Mouse (Mus musculus) embryonic facial prominence, embryonic 12.5 days (tissue): Measurements from ENCODE around the gene Poc1a. TPM values are rescaled to one million over a fixed set of nuclear protein-coding genes. Genes with fewer than 3 reads are reported as not detected.

Experiments used
- ATAC-seq: fragments of 200-750 bp; cut with Nextera tagmentation; 2 replicates; pipeline ENCODE4 v1.8.0; 2017; ENCODE audit not compliant: insufficient number of reproducible peaks, insufficient read depth, low FRiP score, low TSS enrichment
- H3K27ac ChIP-seq: fragments of 300-500 bp; sonication (generic); 2 replicates; pipeline ENCODE4 v1.5.1; 2016; ENCODE audit warnings: mild to moderate bottlenecking
- H3K27me3 ChIP-seq: fragments of 300-500 bp; sonication (generic); 2 replicates; pipeline ENCODE4 v1.6.1; 2016; ENCODE audit warnings: mild to moderate bottlenecking, moderate library complexity
- H3K36me3 ChIP-seq: fragments of 300-500 bp; sonication (generic); 2 replicates; pipeline ENCODE4 v1.6.1; 2016; ENCODE audit warnings: mild to moderate bottlenecking
- H3K4me1 ChIP-seq: fragments of 300-500 bp; sonication (generic); 2 replicates; pipeline ENCODE4 v1.6.1; 2016
- H3K4me2 ChIP-seq: fragments of 300-500 bp; sonication (generic); replicated peaks from 2 replicates; pipeline ENCODE4 v1.6.1; 2016; ENCODE audit warnings: mild to moderate bottlenecking, moderate library complexity
- H3K4me3 ChIP-seq: fragments of 300-500 bp; sonication (generic); 2 replicates; pipeline ENCODE4 v1.5.1; 2016; ENCODE audit warnings: mild to moderate bottlenecking
- H3K9ac ChIP-seq: fragments of 300-500 bp; sonication (generic); 2 replicates; pipeline ENCODE4 v1.6.1; 2016; ENCODE audit warnings: mild to moderate bottlenecking, moderate library complexity
- H3K9me3 ChIP-seq: fragments of 300-500 bp; sonication (generic); 2 replicates; pipeline ENCODE4 v1.6.1; 2016; ENCODE audit warnings: mild to moderate bottlenecking, moderate library complexity
- WGBS: fragments of 180-500 bp; shearing (Covaris S2); methylation state at CpG from one replicate; pipeline ENCODE4 v1.1.7; 2016; 5-methylcytosine and 5-hydroxymethylcytosine counted together
- polyA plus RNA-seq: library from polyadenylated mRNA; unstranded; fragments of >200 nt; fragmentation: Nextera tagmentation; extraction: Ambion mirVana; gene quantifications from 2 replicates; pipeline ENCODE4 v1.2.1, GENCODE M21; 2016

Poc1a gene
- polyA plus RNA-seq, 1 experiment from 2014 or later = 27.9 TPM

DNA sequence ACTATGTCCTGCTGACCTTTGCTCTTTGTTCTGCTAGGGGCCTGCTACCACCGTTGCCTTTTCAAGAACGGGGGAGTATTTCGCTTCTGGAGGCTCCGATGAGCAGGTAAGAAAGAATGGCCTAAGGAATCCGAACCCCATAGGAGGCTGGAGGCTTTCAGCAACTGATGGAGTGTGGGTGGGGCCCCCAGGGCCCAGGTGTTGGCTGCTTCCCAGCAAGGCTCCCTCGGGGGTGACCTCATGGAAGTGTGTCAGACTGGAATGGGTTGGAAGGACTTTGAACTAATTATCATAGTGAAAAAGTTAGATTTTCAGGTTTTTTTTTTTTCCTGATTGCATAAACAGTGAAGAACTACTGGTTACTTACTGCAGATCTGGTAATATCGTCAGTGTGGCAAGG lies 24.4 kb downstream of the Poc1a start:
- H3K36me3 ChIP-seq = peaks cover 7% of the 10 kb centered on the region
- H3K4me3 ChIP-seq = no peak overlapping the region
- H3K27me3 ChIP-seq = no peaks in the 10 kb centered on the region
- no peak overlapping the region for H3K9ac ChIP-seq
- no peak overlapping the region for H3K4me2 ChIP-seq
- 74% methylated on average over 7 of the region's 7 CpGs for WGBS
- H3K4me1 ChIP-seq = no peaks in the 10 kb centered on the region; the same call in 1 of the 2 replicates
- H3K27ac ChIP-seq = no peak overlapping the region
- no peak for ATAC-seq
- no peaks in the 10 kb centered on the region for H3K9me3 ChIP-seq

DNA sequence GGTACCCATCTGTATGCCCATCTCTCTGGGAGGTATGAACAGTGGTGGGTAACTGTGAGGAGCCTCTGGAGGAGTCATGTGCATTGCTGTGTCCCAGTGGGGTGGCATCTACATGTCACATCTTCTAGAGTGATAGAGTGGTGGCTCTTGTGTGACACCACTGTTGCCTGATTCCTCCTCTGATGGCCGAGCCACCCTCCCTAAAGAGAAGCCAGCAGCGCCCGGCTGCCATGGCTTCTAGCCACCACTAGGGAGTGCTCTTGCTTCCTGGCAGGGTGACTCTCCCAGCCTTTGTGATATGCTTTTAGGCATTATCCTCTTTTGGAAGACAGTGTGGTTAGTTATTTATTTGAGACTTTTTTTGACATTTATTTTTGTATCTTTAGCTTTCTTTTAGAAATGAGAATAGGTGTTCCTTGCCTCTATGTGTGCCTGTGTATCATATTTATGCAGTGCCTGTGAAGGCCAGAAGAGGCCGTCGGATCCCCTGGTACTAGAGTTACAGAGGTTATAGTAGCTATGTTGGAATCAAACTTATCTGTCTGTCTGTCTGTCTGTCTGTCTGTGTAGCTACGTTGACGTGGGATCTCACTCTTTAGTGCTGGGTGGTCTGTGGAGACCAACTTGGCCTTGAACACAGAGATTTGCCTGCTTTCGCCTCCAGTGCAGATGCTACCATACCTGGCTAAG lies 25.9 kb downstream of the Poc1a start:
- no peaks in the 10 kb centered on the region for H3K27me3 ChIP-seq
- H3K36me3 ChIP-seq = peaks cover 10% of the 10 kb centered on the region
- no peak for ATAC-seq
- no peak overlapping the region for H3K9ac ChIP-seq
- H3K9me3 ChIP-seq = no peaks in the 10 kb centered on the region
- no peaks in the 10 kb centered on the region for H3K4me1 ChIP-seq
- WGBS = 44% methylated on average over 8 of the region's 8 CpGs
- no peak overlapping the region for H3K4me2 ChIP-seq
- no peak overlapping the region for H3K27ac ChIP-seq
- H3K4me3 ChIP-seq = no peak overlapping the region

DNA sequence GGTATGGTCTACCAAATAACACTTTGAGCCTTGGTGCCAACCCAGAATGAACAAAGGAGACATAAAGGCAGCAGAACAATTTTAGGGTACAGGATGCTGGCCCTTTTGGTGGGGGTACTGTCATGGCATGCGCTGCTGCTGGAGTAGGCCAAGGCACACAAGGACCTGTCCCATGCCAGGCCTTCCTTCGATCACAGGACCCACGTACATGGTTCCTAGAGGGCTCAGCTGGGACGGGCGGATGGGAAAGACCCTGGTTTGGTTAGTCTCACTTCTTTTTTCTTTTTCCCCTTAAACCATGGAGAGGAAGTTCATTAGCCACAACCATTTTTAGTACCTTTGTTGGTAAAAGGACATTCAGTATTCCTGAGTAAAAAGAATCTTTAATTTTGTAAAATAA lies 27.3 kb downstream of the Poc1a start:
- 89% methylated on average over 5 of the region's 5 CpGs for WGBS
- no peak overlapping the region for H3K27ac ChIP-seq
- H3K4me1 ChIP-seq = no peaks in the 10 kb centered on the region
- no peaks in the 10 kb centered on the region for H3K9me3 ChIP-seq
- no peak overlapping the region for H3K4me3 ChIP-seq
- no peak overlapping the region for H3K9ac ChIP-seq
- ATAC-seq = no peak
- H3K27me3 ChIP-seq = no peaks in the 10 kb centered on the region
- H3K4me2 ChIP-seq = no peak overlapping the region
- peaks cover 10% of the 10 kb centered on the region for H3K36me3 ChIP-seq

DNA sequence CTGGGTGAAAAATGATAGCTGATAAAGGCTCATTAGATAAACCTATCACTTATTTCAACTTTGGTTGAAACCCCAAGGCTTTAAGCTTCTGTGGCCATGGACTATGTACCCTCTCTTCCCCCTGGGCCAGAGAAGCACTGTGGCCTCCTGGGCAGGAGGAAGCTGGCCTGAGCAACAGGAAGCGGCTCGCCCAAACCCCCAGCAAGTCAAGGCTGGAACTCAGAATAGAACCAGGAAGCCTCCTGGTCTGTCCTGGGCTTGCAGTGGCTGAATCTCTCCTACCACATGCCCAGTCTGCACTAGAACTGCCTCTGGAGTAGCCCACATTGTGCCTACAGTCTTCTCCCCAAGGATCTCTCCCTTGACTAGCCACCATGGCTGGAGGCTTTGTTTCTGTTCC lies 27.7 kb downstream of the Poc1a start:
- Histone ChIP-seq H3K4me2 (no peak overlapping the region), H3K27ac (0 out of 2 replicates have a peak overlapping the region, but pooled peaks have one; percentile 33), H3K4me3 (no peak overlapping the region), H3K9ac (no peak overlapping the region), H3K27me3 (no peaks in the 10 kb centered on the region), H3K36me3 (peaks cover 10% of the 10 kb centered on the region), H3K9me3 (no peaks in the 10 kb centered on the region), H3K4me1 (no peaks in the 10 kb centered on the region)
- WGBS = 86% methylated on average over 2 of the region's 2 CpGs
- no peak for ATAC-seq

DNA sequence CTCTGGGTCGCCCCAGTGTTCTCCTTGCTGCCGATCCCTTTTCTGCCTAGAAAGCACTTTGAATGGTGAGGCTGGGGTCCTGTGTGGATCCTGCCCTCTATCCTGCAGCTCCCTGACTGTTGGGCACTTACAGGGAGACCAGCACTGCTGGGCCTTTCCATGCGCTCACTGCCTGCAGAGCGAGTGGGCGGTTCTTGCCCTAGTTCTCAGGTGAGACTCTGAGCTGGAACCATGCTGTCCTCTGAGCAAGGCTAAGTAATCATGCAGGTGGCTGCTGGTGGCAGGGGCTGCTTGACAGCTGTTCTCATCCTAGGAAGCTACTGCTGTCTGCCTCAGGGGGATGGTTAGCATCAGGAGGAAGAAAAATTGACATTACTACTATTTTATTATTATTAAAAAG lies 28.1 kb downstream of the Poc1a start:
- Histone ChIP-seq H3K4me3 (no peak overlapping the region), H3K36me3 (peaks cover 10% of the 10 kb centered on the region), H3K4me2 (no peak overlapping the region), H3K9ac (no peak overlapping the region), H3K27me3 (no peaks in the 10 kb centered on the region), H3K4me1 (no peaks in the 10 kb centered on the region), H3K27ac (peak overlapping the region; percentile 33; the same call in 1 of the 2 replicates), H3K9me3 (no peaks in the 10 kb centered on the region)
- no peak for ATAC-seq
- WGBS = 86% methylated on average over 5 of the region's 5 CpGs

DNA sequence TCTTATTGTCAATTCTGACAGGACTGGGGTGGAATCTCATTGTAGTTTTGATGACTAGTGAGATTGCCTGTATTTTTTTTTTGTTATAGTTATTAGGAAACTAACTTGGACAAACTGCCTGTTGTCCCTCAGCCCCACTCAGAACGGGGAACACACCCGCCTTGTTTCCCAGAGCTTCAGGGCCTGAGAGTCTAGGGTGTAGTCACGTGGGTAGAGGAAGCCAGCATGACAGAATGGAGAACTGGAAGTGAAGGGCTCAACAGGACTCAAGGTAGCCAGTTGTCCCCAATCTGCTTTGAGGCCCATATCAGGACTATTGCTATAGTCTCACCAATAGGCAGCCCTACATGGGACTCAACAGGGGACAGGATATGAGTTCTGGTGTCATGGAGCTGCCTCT lies 29.0 kb downstream of the Poc1a start:
- no peak for ATAC-seq
- Histone ChIP-seq H3K9ac (no peak overlapping the region), H3K4me1 (no peaks in the 10 kb centered on the region), H3K36me3 (peaks cover 10% of the 10 kb centered on the region), H3K9me3 (no peaks in the 10 kb centered on the region), H3K27ac (no peak overlapping the region), H3K27me3 (no peaks in the 10 kb centered on the region), H3K4me2 (no peak overlapping the region), H3K4me3 (no peak overlapping the region)
- 77% methylated on average over 3 of the region's 3 CpGs for WGBS

DNA sequence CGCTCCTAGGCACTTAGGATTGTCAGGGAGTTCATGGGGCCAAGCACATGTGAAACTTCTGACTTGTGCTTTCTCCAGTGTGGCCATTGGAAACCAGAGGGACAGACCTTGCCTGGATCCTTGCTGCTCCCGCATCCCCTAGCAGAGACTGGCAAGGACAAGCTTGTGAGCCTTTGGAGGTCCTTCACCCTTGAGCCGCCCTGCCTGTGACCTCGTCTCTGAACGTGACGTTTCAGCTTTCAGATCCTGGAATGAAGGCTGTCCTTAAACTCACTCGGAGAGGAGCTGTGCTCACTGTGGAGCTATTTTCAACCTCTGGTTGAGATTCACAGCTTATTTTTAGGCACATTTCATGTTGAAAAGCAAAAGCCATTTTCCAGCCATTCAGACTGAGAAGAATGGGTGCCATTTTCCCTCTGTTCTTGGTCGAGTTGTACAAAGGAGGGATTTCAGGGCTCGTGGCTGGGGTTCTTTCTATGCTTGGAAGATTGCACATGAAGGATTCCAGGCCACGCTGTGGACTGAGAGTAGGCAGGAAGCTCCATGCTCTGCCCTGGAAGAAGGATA lies 30.8 kb downstream of the Poc1a start:
- Histone ChIP-seq H3K36me3 (peaks cover 10% of the 10 kb centered on the region), H3K9ac (no peak overlapping the region), H3K4me2 (no peak overlapping the region), H3K27ac (no peak overlapping the region), H3K4me3 (no peak overlapping the region), H3K9me3 (no peaks in the 10 kb centered on the region), H3K4me1 (no peaks in the 10 kb centered on the region), H3K27me3 (no peaks in the 10 kb centered on the region)
- WGBS = 76% methylated on average over 10 of the region's 10 CpGs
- ATAC-seq = no peak

DNA sequence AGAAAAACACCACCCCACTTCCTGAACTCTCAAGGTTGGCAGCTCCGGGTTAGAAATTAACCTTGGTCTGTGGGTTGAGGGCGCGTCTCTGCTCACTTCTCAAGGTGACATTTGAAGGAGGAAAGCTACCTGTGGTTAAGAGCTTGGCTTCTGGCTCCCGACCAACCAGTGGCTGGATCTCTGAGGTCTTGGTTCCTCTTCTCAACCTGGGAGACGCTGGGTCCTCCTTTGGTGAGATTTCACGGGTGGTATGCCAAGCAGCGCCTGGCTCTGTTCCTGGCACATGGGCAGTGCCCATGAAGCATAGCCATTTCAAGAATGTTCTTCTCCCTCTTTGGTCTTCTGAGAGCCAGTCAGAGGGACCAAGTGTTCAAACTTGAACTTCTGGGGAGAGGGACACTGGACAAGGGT lies 32.1 kb downstream of the Poc1a start:
- Histone ChIP-seq H3K4me1 (no peaks in the 10 kb centered on the region), H3K9me3 (no peaks in the 10 kb centered on the region), H3K27ac (no peak overlapping the region), H3K9ac (no peak overlapping the region), H3K4me3 (no peak overlapping the region), H3K36me3 (peaks cover 10% of the 10 kb centered on the region), H3K4me2 (no peak overlapping the region), H3K27me3 (no peaks in the 10 kb centered on the region)
- 94% methylated on average over 7 of the region's 7 CpGs for WGBS
- ATAC-seq = no peak

DNA sequence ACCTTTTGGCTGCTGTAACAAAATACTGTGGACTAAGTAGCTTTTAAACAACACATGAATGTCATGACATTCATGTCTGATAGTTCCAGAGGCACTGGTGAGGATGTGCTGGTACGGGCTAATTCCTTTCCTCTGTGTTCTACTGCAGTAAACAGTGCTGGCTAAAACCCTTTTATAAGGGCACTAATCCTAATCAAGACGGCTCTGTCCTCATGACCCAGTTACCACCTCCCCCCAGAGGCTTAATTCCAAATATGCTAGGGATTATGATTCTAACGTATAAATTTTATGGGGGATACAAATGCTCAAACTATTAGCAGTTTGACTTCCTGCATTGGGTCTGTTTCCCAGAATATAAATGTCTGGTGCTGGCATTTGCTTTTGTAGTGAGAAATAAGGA lies 33.3 kb downstream of the Poc1a start:
- Histone ChIP-seq H3K4me1 (peaks cover 10% of the 10 kb centered on the region), H3K4me3 (no peak overlapping the region), H3K27me3 (no peaks in the 10 kb centered on the region), H3K27ac (no peak overlapping the region), H3K4me2 (no peak overlapping the region), H3K9me3 (no peaks in the 10 kb centered on the region), H3K9ac (no peak overlapping the region), H3K36me3 (peaks cover 2% of the 10 kb centered on the region; the same call in 1 of the 2 replicates)
- WGBS = 74% methylated on average over 3 of the region's 3 CpGs
- no peak for ATAC-seq

DNA sequence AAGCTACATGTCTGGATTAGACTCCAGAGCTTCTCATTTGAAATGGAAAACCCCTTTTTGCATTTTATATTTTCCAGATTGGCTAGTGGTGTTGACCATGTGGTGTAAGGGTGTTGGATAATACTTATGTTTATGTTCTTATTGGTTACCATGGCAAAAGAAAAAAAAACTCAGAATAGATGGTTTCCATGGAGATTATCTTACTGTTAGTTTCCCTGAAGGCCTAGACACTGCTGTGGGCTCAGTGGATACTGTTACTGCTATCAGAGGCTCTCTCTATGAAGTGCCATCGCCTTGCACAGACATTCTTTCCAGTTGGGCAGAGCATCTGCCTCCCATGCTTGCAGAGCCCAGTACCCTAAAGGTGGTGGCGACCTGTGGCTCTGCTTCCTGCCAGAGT lies 37.2 kb downstream of the Poc1a start:
- ATAC-seq = no peak
- Histone ChIP-seq H3K9ac (no peak overlapping the region), H3K27ac (peak overlapping the region; percentile 51; the same call in 1 of the 2 replicates), H3K4me1 (peaks cover 34% of the 10 kb centered on the region), H3K4me2 (no peak overlapping the region), H3K36me3 (0 out of 2 replicates have a peak, but pooled peaks cover 2% of the 10 kb centered on the region), H3K4me3 (no peak overlapping the region), H3K27me3 (no peaks in the 10 kb centered on the region), H3K9me3 (no peaks in the 10 kb centered on the region)
- 74% methylated on average over 2 of the region's 2 CpGs for WGBS

DNA sequence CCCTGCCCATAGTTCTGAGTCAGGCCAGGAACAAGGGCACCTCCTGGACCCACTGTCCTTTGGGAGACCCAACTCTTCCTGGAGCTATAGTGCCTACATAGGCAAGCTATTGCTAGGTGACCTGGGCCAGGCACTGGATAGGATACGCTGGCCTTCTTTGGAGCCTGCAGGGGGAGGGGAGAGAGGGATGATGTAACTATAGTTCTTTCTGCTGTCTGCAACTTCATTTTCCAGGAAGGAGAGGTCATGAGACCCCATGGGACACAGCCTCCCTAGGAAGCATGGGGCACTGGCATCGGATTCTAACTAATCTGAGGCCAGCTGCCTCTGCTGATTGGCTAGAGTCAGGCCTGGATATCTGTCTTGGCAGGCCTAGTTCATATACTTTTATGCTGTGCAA lies 38.2 kb downstream of the Poc1a start:
- no peaks in the 10 kb centered on the region for H3K27me3 ChIP-seq
- whole genome bisulfite sequencing = 35% methylated on average over 2 of the region's 2 CpGs
- no peak overlapping the region for H3K9ac ChIP-seq
- H3K4me2 ChIP-seq = no peak overlapping the region
- H3K9me3 ChIP-seq = no peaks in the 10 kb centered on the region
- peak overlapping the region; percentile 30 for H3K27ac ChIP-seq
- H3K36me3 ChIP-seq = 0 out of 2 replicates have a peak, but pooled peaks cover 2% of the 10 kb centered on the region
- no peak overlapping the region for H3K4me3 ChIP-seq
- ATAC-seq = no peak
- peaks cover 34% of the 10 kb centered on the region for H3K4me1 ChIP-seq

DNA sequence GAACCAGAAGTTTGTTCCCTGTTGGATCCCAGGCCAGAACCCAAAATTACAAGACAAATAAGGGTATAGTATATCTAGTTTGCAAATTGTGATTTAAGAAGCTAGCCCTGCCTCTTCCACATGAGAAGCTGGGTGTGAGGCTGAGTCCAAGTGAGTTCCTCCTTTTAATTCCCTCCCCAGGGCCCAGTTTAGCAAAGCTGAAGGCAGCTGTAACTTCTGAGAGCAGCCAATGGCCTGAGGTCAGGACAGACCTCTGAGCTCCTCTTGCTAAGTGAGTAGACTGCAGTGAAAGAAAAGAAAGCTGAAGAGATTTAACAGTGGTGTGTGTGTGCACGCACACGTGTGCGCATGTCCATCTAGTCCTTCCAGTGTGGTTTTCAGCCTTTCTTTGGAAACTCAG lies 41.6 kb downstream of the Poc1a start:
- 71% methylated on average over 3 of the region's 3 CpGs for WGBS
- Histone ChIP-seq H3K36me3 (0 out of 2 replicates have a peak, but pooled peaks cover 2% of the 10 kb centered on the region), H3K27me3 (no peaks in the 10 kb centered on the region), H3K4me1 (peaks cover 39% of the 10 kb centered on the region), H3K9me3 (no peaks in the 10 kb centered on the region), H3K27ac (peak overlapping the region; percentile 51), H3K4me3 (no peak overlapping the region), H3K4me2 (no peak overlapping the region), H3K9ac (no peak overlapping the region)
- no peak for ATAC-seq
